Mouse (Mus musculus): ENCODE data around the gene Tprn. TPM values are rescaled to one million over a fixed set of nuclear protein-coding genes. Genes with fewer than 3 reads are reported as not detected.

Tprn gene
- polyA plus RNA-seq, 2 experiments: 4.9 to 6.1 TPM

DNA sequence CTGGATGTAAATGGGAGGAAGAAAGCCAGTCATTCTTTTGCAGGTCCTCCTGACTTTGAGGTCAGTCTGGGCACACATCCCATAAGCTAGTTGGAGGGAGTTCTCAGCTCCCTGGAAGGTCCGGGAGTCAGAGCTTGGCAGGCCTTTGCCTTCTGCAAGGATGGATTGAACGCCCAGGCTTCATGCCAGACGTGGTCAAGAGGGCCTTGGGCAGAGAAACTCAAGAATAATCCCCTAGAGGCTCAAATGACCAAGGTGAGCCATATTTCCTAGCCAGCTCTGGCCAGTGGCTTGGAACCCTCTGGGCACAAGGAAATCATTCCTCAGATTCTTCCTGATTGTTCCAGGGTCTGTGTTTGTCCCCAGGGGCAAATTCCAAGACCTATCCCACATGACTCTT lies 2.4 kb downstream of the Tprn start:
- peaks cover 13% of the 10 kb centered on the region; the same call in 1 of the 2 replicates for H3K27me3 ChIP-seq (ENCODE audit: control insufficient read depth, insufficient read depth, low read length)
- no peak overlapping the region for H3K4me3 ChIP-seq (replicated peaks; ENCODE audit: low read length)
- 72% methylated on average over 3 of the region's 3 CpGs for WGBS
- ATAC-seq (ENCODE audit: low FRiP score, low read depth) (no peak), DNase-seq (ENCODE audit: low spot score) (no peak)
- H3K9ac ChIP-seq (ENCODE audit: low read depth, low read length, severe bottlenecking): no peak overlapping the region; the same call in 1 of the 2 replicates
- H3K27ac ChIP-seq (replicated peaks; ENCODE audit: low read depth, low read length): no peak overlapping the region
- peaks cover 14% of the 10 kb centered on the region for H3K36me3 ChIP-seq (ENCODE audit: control insufficient read depth, insufficient read depth, low read length)
- H3K9me3 ChIP-seq (ENCODE audit: control insufficient read depth, low read length): no peaks in the 10 kb centered on the region
- TF ChIP-seq POLR2A (IDR thresholded peaks at IDR 0.05; ENCODE audit: borderline replicate concordance, extremely low read depth, insufficient read depth, insufficient read length): no peak
- H3K4me2 ChIP-seq (replicated peaks; ENCODE audit: low read depth, low read length, severe bottlenecking): no peak overlapping the region
- peaks cover 11% of the 10 kb centered on the region for H3K4me1 ChIP-seq (ENCODE audit: control insufficient read depth, insufficient read depth, low read length)

DNA sequence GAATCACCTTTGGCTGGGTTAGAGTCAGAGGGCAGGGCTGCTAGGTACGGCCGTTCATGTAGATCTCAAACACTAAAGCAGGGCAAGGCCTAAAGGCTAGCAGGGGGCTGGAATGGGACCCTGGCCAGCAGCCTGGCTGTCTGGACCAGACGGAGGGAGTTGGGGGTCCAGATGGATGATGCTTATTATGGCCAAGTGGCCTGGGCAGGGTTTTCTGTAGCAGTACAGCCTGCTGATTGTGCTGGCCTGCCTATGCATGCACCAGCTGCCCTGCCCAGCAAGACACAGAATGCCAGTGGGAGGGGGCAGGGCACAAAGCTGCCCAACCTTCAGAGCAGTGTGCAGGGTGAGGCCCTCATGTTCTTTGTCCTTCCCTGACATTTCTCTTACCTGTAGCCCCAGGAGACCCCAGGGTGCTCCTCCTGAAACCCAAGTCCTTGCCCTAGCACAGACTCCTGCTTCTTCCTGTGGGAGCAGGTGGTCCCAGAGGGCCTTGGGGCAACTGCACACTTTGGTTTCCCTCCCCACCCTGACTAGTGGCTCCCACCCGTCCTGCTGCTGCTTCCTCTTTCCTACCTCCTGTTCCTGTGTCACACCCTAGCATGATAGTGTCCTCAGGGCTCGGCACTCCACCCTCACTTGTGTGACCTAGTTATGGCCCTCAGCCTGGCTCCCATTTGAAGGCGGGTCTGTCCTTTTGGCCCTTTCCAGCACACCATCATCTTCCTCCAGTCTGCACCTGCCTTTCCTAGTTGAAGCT lies 3.7 kb downstream of the Tprn start:
- Histone ChIP-seq H3K27ac (replicated peaks; ENCODE audit: low read depth, low read length) (no peak overlapping the region), H3K9ac (ENCODE audit: low read depth, low read length, severe bottlenecking) (no peak overlapping the region; the same call in 1 of the 2 replicates), H3K36me3 (ENCODE audit: control insufficient read depth, insufficient read depth, low read length) (peaks cover 26% of the 10 kb centered on the region), H3K4me1 (ENCODE audit: control insufficient read depth, insufficient read depth, low read length) (peaks cover 12% of the 10 kb centered on the region), H3K27me3 (ENCODE audit: control insufficient read depth, insufficient read depth, low read length) (peaks cover 13% of the 10 kb centered on the region; the same call in 1 of the 2 replicates), H3K9me3 (ENCODE audit: control insufficient read depth, low read length) (no peaks in the 10 kb centered on the region), H3K4me2 (replicated peaks; ENCODE audit: low read depth, low read length, severe bottlenecking) (no peak overlapping the region), H3K4me3 (replicated peaks; ENCODE audit: low read length) (no peak overlapping the region)
- no peak for TF ChIP-seq POLR2A (IDR thresholded peaks at IDR 0.05; ENCODE audit: borderline replicate concordance, extremely low read depth, insufficient read depth, insufficient read length)
- no peak for ATAC-seq (ENCODE audit: low FRiP score, low read depth)
- DNase-seq (ENCODE audit: low spot score): no peak
- 62% methylated on average over 6 of the region's 6 CpGs for WGBS

GRCm38 (mm10) chr2:25266720-25267119 lies 4.3 kb downstream of the Tprn start:
- Histone ChIP-seq H3K4me3 (replicated peaks; ENCODE audit: low read length) (no peak overlapping the region), H3K27ac (replicated peaks; ENCODE audit: low read depth, low read length) (no peak overlapping the region), H3K9ac (ENCODE audit: low read depth, low read length, severe bottlenecking) (no peak overlapping the region), H3K4me1 (ENCODE audit: control insufficient read depth, insufficient read depth, low read length) (peaks cover 17% of the 10 kb centered on the region), H3K4me2 (replicated peaks; ENCODE audit: low read depth, low read length, severe bottlenecking) (no peak overlapping the region), H3K27me3 (ENCODE audit: control insufficient read depth, insufficient read depth, low read length) (peaks cover 13% of the 10 kb centered on the region; the same call in 1 of the 2 replicates), H3K9me3 (ENCODE audit: control insufficient read depth, low read length) (no peaks in the 10 kb centered on the region), H3K36me3 (ENCODE audit: control insufficient read depth, insufficient read depth, low read length) (peaks cover 26% of the 10 kb centered on the region)
- 42% methylated on average over 2 of the region's 2 CpGs for WGBS
- ATAC-seq (ENCODE audit: low FRiP score, low read depth) (no peak), DNase-seq (ENCODE audit: low spot score) (no peak)
- TF ChIP-seq POLR2A (IDR thresholded peaks at IDR 0.05; ENCODE audit: borderline replicate concordance, extremely low read depth, insufficient read depth, insufficient read length): no peak

DNA sequence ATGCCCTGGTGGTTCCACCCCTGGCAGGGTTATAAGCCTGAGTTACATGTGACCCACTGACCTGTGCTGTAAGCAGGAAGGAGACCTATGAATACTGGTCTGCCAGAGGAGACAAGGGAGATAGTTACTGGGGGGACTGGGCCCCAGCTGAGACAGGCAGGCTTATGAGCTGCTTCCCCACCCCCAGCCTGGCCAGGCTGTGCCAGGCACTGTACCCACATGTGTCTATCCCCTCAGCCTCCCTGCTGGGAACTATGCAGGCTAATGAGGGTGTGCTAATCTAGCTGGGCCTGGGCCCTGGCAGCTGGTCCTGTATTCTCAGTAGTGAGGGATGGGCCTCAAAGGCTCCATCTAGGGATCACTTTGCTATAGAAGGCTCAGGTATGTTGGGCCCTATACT lies 4.8 kb downstream of the Tprn start:
- H3K9ac ChIP-seq (ENCODE audit: low read depth, low read length, severe bottlenecking): no peak overlapping the region
- H3K4me1 ChIP-seq (ENCODE audit: control insufficient read depth, insufficient read depth, low read length): peaks cover 17% of the 10 kb centered on the region

DNA sequence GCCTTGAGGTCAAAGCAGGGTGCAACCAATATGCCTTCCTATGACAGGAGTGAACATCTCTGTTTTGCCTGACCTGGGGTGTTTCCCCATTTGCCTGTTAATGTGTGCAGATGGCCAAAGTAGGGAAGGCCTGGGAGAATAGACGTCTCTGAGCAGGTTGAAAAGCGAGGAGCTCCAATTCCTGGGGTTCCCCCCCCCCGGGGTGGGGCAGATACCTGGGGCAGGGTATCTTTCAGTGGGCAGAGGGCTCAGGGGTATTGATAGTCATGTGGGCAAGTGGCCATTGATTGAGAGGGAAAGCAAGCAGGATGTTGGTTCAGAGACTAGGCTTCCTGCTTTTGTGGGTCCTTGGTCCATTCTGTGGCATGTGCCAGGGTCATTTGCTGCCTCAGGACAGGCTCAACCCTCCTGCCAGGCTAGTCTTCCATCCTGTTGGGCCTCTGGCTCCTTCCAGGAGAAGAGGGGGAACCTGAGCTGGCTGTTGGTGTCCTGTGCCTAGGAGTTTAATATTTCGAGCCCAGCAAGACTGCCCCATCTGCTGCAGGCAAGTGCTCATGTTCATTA lies 5.4 kb downstream of the Tprn start:
- H3K4me1 ChIP-seq (ENCODE audit: control insufficient read depth, insufficient read depth, low read length): peaks cover 17% of the 10 kb centered on the region
- peaks cover 26% of the 10 kb centered on the region for H3K36me3 ChIP-seq (ENCODE audit: control insufficient read depth, insufficient read depth, low read length)
- H3K27me3 ChIP-seq (ENCODE audit: control insufficient read depth, insufficient read depth, low read length): peaks cover 13% of the 10 kb centered on the region; the same call in 1 of the 2 replicates
- WGBS: 66% methylated on average over 4 of the region's 4 CpGs
- H3K4me2 ChIP-seq (replicated peaks; ENCODE audit: low read depth, low read length, severe bottlenecking): no peak overlapping the region
- DNase-seq (ENCODE audit: low spot score) (no peak), ATAC-seq (ENCODE audit: low FRiP score, low read depth) (no peak)
- no peak overlapping the region for H3K27ac ChIP-seq (replicated peaks; ENCODE audit: low read depth, low read length)
- no peaks in the 10 kb centered on the region for H3K9me3 ChIP-seq (ENCODE audit: control insufficient read depth, low read length)
- H3K4me3 ChIP-seq (replicated peaks; ENCODE audit: low read length): no peak overlapping the region
- no peak overlapping the region for H3K9ac ChIP-seq (ENCODE audit: low read depth, low read length, severe bottlenecking)
- TF ChIP-seq POLR2A (IDR thresholded peaks at IDR 0.05; ENCODE audit: borderline replicate concordance, extremely low read depth, insufficient read depth, insufficient read length): no peak

More for the DNA sequence above, 4.8 kb downstream of the Tprn start:
- ATAC-seq (ENCODE audit: low FRiP score, low read depth) (no peak), DNase-seq (ENCODE audit: low spot score) (no peak)
- H3K9me3 ChIP-seq (ENCODE audit: control insufficient read depth, low read length): no peaks in the 10 kb centered on the region
- H3K4me3 ChIP-seq (replicated peaks; ENCODE audit: low read length): no peak overlapping the region
- no peak for TF ChIP-seq POLR2A (IDR thresholded peaks at IDR 0.05; ENCODE audit: borderline replicate concordance, extremely low read depth, insufficient read depth, insufficient read length)
- peaks cover 13% of the 10 kb centered on the region; the same call in 1 of the 2 replicates for H3K27me3 ChIP-seq (ENCODE audit: control insufficient read depth, insufficient read depth, low read length)
- no peak overlapping the region for H3K27ac ChIP-seq (replicated peaks; ENCODE audit: low read depth, low read length)
- H3K4me2 ChIP-seq (replicated peaks; ENCODE audit: low read depth, low read length, severe bottlenecking): no peak overlapping the region
- H3K36me3 ChIP-seq (ENCODE audit: control insufficient read depth, insufficient read depth, low read length): peaks cover 26% of the 10 kb centered on the region
